Mouse (Mus musculus): Measurements from ENCODE around the gene Chrm5. TPM values are rescaled to one million over a fixed set of nuclear protein-coding genes. Genes with fewer than 3 reads are reported as not detected.
"Not testable (repeated sequence)": the region's sequence is repeated elsewhere in the genome, so short reads cannot be mapped to it uniquely, and the experiment has no call there.

Gene Chrm5
- total and polyA plus RNA-seq, 3 experiments, result not detected

DNA sequence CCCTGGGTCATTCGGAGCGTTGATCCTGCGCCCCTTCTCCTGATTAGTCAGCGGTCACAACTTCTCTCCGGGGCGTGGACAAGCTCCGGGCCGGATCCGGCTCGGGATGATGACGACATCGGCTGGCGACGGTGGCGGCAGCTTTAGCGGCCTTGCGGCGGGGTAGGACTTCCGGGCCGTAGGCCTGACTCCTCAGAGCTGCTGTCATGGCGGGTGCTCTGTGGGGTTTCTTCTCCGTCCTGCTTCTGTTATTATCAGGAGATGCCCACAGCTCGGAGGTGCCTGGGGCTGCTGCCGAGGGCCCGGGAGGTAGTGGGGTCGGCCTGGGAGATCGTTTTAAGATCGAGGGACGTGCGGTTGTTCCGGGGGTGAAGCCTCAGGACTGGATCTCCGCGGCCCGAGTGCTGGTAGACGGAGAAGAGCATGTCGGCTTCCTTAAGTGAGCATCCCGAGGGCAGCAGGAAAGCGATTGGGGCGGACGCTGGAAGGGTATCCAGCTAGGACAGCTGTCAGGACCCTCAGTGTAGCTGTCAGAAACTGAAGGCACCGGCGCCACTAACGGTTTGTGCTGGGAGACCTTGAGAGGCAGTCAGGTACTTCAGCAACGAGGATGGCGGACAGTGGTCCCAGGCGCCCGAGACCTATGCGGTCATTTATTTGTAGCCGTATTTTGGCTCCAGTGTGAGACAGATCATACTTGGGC lies 25.6 kb downstream of the Chrm5 start, which contains the start of gene Emc7:
Gene Emc7 (plus strand): TSS at position 136 of the 703 bp plus-strand sequence.
- WGBS, result under 1% methylated on average over 49 of the region's 49 CpGs
- Histone ChIP-seq H3K4me1 (ENCODE audit: control insufficient read depth, insufficient read depth, low read length) (no peaks in the 10 kb centered on the region; the same call in none of the 2 replicates), H3K36me3 (ENCODE audit: control insufficient read depth, insufficient read depth, low read length) (peaks cover 7% of the 10 kb centered on the region), H3K9ac (ENCODE audit: low read depth, low read length) (peak within 1 kb of the TSS; percentile 89), H3K27ac (peak within 1 kb of the TSS; percentile 92), H3K27me3 (ENCODE audit: control insufficient read depth, insufficient read depth, low read length) (no peaks in the 10 kb centered on the region), H3K79me2 (replicated peaks; ENCODE audit: control insufficient read depth, insufficient read depth, low read length) (peaks cover 2% of the 10 kb centered on the region; the same call in 1 of the 2 replicates), H3K4me3 (peak within 1 kb of the TSS; percentile 76)
- TF ChIP-seq EP300 (IDR thresholded peaks at IDR 0.05; ENCODE audit: insufficient read depth, low read depth, low read length) (no peak), POLR2A (IDR thresholded peaks at IDR 0.05; ENCODE audit: insufficient read depth, low read depth, low read length) (peak; percentile 96)
- DNase-seq, result peak; percentile 97 to 99
- intact Hi-C loops (cut with DNase I), result loop anchor here (1.0 to 5.0 kb wide), 4 partner anchors 38 to 188 kb away; partner anchors contain the start of genes Aven, Gm21985, Katnbl1 and Slc12a6

DNA sequence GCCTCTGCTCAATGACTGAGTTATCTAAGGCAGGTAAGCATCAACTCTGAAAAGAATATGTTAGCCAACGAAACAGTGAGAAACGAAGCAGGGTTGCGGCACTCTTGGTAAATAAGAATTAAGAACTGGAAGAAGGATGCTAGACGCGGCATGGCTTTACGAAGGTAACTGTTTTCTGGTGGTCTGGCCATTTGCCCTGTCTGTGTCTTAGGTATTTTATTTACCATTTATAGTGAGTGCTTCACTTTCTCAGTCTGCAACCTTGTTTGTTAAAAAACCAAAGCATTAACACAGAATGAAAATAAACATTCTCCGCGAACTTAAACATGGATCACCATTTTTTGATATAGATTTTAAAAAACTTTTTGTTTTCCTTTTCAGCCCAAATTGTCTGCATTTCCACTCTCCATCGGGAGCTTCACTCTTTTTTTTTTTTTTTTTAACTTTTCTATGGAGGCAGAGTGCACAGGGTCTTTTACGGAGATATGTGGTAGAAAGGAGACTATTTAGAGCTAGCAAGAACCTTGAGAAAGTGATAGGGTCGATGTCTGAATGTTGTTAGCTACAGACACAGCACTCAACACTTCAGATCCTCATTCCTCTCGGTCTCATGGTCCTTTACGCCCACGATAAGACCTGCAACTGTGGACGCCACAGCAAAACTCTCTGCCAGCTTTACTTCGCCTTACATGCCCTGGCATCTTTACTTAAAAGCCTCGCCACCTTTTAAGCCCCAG lies 26.3 kb downstream of the Chrm5 start:
- Histone ChIP-seq H3K4me1 (ENCODE audit: control insufficient read depth, insufficient read depth, low read length) (no peaks in the 10 kb centered on the region; the same call in none of the 2 replicates), H3K27ac (peak overlapping the region; percentile 92), H3K36me3 (ENCODE audit: control insufficient read depth, insufficient read depth, low read length) (peaks cover 6% of the 10 kb centered on the region), H3K79me2 (replicated peaks; ENCODE audit: control insufficient read depth, insufficient read depth, low read length) (peaks cover 2% of the 10 kb centered on the region; the same call in 1 of the 2 replicates), H3K9ac (ENCODE audit: low read depth, low read length) (peak overlapping the region; percentile 84), H3K27me3 (ENCODE audit: control insufficient read depth, insufficient read depth, low read length) (no peaks in the 10 kb centered on the region), H3K4me3 (peak overlapping the region; percentile 76)
- whole genome bisulfite sequencing, result 30% methylated on average over 17 of the region's 17 CpGs
- TF ChIP-seq POLR2A (IDR thresholded peaks at IDR 0.05; ENCODE audit: insufficient read depth, low read depth, low read length), result no peak
- DNase-seq, result no peak
- intact Hi-C loops (cut with DNase I), result loop anchor here (2.0 to 5.0 kb wide), 3 partner anchors 39 to 187 kb away; partner anchors contain the start of genes Aven, Gm21985, Katnbl1 and Slc12a6

DNA sequence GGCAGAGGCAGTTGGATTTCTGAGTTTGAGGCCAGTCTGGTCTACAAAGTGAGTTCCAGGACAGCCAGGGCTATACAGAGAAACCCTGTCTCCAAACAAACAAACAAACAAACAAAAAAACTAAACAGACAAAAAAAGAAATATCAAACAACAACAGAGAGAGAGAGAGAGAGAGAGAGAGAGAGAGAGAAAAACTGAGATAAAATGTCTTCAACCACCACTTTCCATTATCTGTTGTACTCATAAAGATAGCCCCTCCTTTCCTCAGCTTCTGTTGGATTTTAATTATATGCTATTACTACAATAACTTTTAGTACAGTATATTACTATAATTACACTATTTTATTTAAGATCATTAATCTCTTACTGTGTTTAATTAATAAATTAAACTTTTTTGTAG lies 28.1 kb downstream of the Chrm5 start:
- not testable (repeated sequence) for DNase-seq, H3K4me3 ChIP-seq
- intact Hi-C loops (cut with DNase I), result loop anchor here (5.0 kb wide), 1 partner anchor 185 kb away; the partner anchor contains the start of genes Gm21985 and Slc12a6

DNA sequence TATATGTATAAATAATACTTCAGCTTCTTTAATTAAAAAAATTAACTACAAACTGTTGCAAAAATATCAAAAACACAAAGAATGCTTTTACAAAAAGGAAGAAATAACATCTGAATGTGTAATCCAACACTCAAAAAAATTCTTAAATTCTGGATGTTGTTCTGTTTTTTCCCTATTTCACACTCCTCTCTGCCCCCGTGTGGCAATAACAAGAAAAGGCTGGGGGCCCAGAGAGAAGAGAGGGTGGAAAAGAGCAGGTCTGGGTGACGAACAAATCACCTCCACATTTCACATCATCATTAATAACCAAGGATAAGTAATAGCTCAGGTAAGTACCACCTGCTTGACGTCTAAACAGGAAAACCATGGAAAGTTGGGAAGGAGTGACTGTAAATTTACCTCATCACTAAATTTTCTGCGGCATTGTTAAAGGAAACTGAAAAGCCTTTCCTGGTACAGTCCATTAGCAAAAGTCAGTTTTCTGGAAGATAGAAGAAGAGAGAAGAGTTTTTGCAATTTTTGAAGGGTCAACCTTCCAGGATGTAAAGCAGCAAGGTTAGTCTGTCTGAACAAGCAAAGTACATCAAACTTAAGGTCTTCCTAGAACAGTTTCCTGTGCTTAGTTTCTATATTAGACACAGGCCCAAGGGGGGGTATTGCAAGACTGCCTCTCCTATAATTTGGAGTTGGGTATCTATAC lies 30.8 kb downstream of the Chrm5 start:
- H3K79me2 ChIP-seq (replicated peaks; ENCODE audit: control insufficient read depth, insufficient read depth, low read length), result no peaks in the 10 kb centered on the region
- WGBS, result 30% methylated on average over 4 of the region's 4 CpGs

More for the DNA sequence above, 28.1 kb downstream of the Chrm5 start:
- not testable (repeated sequence) for H3K36me3 ChIP-seq (ENCODE audit: control insufficient read depth, insufficient read depth, low read length); H3K9ac ChIP-seq (ENCODE audit: low read depth, low read length); H3K4me1 ChIP-seq (ENCODE audit: control insufficient read depth, insufficient read depth, low read length); H3K27ac ChIP-seq; H3K79me2 ChIP-seq (replicated peaks; ENCODE audit: control insufficient read depth, insufficient read depth, low read length); H3K27me3 ChIP-seq (ENCODE audit: control insufficient read depth, insufficient read depth, low read length)

DNA sequence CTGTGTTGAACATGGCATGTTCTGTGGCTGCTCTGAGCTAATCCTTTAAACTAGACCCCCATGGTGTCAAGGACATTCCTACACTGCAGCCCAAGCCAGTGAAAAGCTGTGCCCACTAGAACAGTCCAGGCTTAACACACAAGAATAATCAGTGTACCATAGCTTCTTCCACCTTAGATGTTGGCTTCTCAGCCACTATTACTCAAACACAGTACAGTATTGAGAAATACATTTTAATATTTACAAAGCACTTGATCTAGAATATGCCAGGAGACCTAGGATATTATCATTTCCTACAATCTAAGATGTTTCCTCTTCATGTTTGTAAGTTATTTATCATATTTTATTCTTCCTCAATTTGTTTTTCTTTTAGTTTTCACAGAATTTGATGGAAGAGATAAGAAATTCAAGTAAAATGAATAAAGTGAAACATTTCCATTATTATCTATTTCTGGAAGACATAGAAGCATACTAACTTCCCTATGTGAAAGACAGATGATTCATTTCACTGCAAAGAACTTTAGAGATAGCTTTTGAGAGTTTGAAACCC lies 32.0 kb downstream of the Chrm5 start:
- H3K79me2 ChIP-seq (replicated peaks; ENCODE audit: control insufficient read depth, insufficient read depth, low read length), result no peaks in the 10 kb centered on the region
- no peaks in the 10 kb centered on the region for H3K27me3 ChIP-seq (ENCODE audit: control insufficient read depth, insufficient read depth, low read length)
- intact Hi-C loops (cut with DNase I), result no loop called here
- H3K36me3 ChIP-seq (ENCODE audit: control insufficient read depth, insufficient read depth, low read length), result no peaks in the 10 kb centered on the region
- no peak overlapping the region for H3K4me3 ChIP-seq
- no peak overlapping the region for H3K9ac ChIP-seq (ENCODE audit: low read depth, low read length)
- TF ChIP-seq CTCF (IDR thresholded peaks at IDR 0.05) (no peak), EP300 (IDR thresholded peaks at IDR 0.05; ENCODE audit: insufficient read depth, low read depth, low read length) (no peak)
- H3K27ac ChIP-seq, result no peak overlapping the region
- no peaks in the 10 kb centered on the region for H3K4me1 ChIP-seq (ENCODE audit: control insufficient read depth, insufficient read depth, low read length)
- DNase-seq, result no peak

More for the DNA sequence above, 30.8 kb downstream of the Chrm5 start:
- no peak overlapping the region for H3K4me3 ChIP-seq
- H3K27me3 ChIP-seq (ENCODE audit: control insufficient read depth, insufficient read depth, low read length), result no peaks in the 10 kb centered on the region
- H3K27ac ChIP-seq, result no peak overlapping the region
- intact Hi-C loops (cut with DNase I), result loop anchor here (5.0 kb wide), 1 partner anchor 182 kb away; the partner anchor contains the start of genes Gm21985 and Slc12a6
- no peak for DNase-seq
- H3K36me3 ChIP-seq (ENCODE audit: control insufficient read depth, insufficient read depth, low read length), result no peaks in the 10 kb centered on the region
- no peaks in the 10 kb centered on the region; the same call in 1 of the 2 replicates for H3K4me1 ChIP-seq (ENCODE audit: control insufficient read depth, insufficient read depth, low read length)
- H3K9ac ChIP-seq (ENCODE audit: low read depth, low read length), result no peak overlapping the region
- TF ChIP-seq POLR2A (IDR thresholded peaks at IDR 0.05; ENCODE audit: insufficient read depth, low read depth, low read length) (no peak), CTCF (IDR thresholded peaks at IDR 0.05) (peak; percentile 66)

DNA sequence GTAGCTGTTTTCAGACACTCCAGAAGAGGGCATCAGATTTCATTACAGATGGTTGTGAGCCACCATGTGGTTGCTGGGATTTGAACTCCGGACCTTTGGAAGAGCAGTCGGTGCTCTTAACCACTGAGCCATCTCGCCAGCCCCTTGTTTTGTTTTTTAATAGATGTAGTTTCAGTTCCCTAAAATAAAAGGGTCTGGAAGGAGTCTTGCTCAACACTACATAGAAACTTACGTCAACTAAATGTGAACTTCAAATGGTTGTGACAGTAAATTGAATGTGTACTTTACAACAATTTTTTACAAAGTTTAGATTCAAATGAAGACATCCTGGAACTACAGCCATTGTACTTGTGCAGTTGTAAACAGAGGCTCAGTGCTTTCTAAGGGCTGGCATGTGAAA lies 32.5 kb downstream of the Chrm5 start:
- H3K36me3 ChIP-seq (ENCODE audit: control insufficient read depth, insufficient read depth, low read length); intact Hi-C loops (cut with DNase I); H3K4me1 ChIP-seq (ENCODE audit: control insufficient read depth, insufficient read depth, low read length); H3K79me2 ChIP-seq (replicated peaks; ENCODE audit: control insufficient read depth, insufficient read depth, low read length); DNase-seq; H3K27ac ChIP-seq; H3K9ac ChIP-seq (ENCODE audit: low read depth, low read length); H3K4me3 ChIP-seq; H3K27me3 ChIP-seq (ENCODE audit: control insufficient read depth, insufficient read depth, low read length): not testable (repeated sequence)
- 70% methylated on average over 4 of the region's 4 CpGs for WGBS

Measured in heart, adult 2 months (tissue).